Mouse (Mus musculus) CH12.LX (cell line): Measurements from ENCODE around the gene Pfn1. TPM values are rescaled to one million over a fixed set of nuclear protein-coding genes. Genes with fewer than 3 reads are reported as not detected.

Experiments
- CHD1 ChIP-seq: IDR thresholded peaks from 2 replicates; pipeline ENCODE4 v1.6.1; 2012; ENCODE audit warnings: low read depth, low read length, improper control_type of control experiment, inconsistent platforms
- EP300 ChIP-seq: IDR thresholded peaks from 2 replicates; pipeline ENCODE4 v1.6.1; 2011; ENCODE audit warnings: low read length, improper control_type of control experiment
- ETS1 ChIP-seq: conservative IDR thresholded peaks from 2 replicates; pipeline ENCODE4 v1.6.1; 2012; ENCODE audit warnings: low read depth, mild to moderate bottlenecking, inconsistent platforms, low read length, improper control_type of control experiment, moderate library complexity
- JUN ChIP-seq: IDR thresholded peaks from 2 replicates; pipeline ENCODE4 v1.6.1; 2011; ENCODE audit warnings: low read depth, mild to moderate bottlenecking, low read length, improper control_type of control experiment, moderate library complexity; ENCODE audit not compliant: insufficient read depth
- KAT2A ChIP-seq: IDR thresholded peaks from 2 replicates; pipeline ENCODE4 v1.6.1; 2012; ENCODE audit warnings: low read length, improper control_type of control experiment, inconsistent platforms; ENCODE audit not compliant: insufficient replicate concordance
- MAX ChIP-seq: IDR thresholded peaks from 2 replicates; pipeline ENCODE4 v1.6.1; 2011; ENCODE audit warnings: low read length, improper control_type of control experiment
- MEF2A ChIP-seq: IDR thresholded peaks from 2 replicates; pipeline ENCODE4 v1.6.1; 2014; ENCODE audit warnings: low read depth, mild to moderate bottlenecking, inconsistent platforms, low read length, improper control_type of control experiment, borderline replicate concordance
- MXI1 ChIP-seq: IDR thresholded peaks from 2 replicates; pipeline ENCODE4 v1.6.1; 2011; ENCODE audit warnings: mild to moderate bottlenecking, low read depth, low read length, improper control_type of control experiment
- NELFE ChIP-seq: IDR thresholded peaks from 2 replicates; pipeline ENCODE4 v1.6.1; 2011; ENCODE audit warnings: low read depth, low read length, improper control_type of control experiment
- NRF1 ChIP-seq: IDR thresholded peaks from 2 replicates; pipeline ENCODE4 v1.6.1; 2014; ENCODE audit warnings: low read depth, mild to moderate bottlenecking, inconsistent platforms, low read length, improper control_type of control experiment, moderate library complexity
- SMC3 ChIP-seq: IDR thresholded peaks from 2 replicates; pipeline ENCODE4 v1.6.1; 2011; ENCODE audit warnings: low read depth, low read length, improper control_type of control experiment
- USF1 ChIP-seq: IDR thresholded peaks from 2 replicates; pipeline ENCODE4 v1.6.1; 2014; ENCODE audit warnings: low read depth, mild to moderate bottlenecking, inconsistent platforms, low read length, improper control_type of control experiment
- ZC3H11A ChIP-seq: IDR thresholded peaks from 2 replicates; pipeline ENCODE4 v1.6.1; 2012; ENCODE audit warnings: low read depth, mild to moderate bottlenecking, inconsistent platforms, low read length, improper control_type of control experiment
- ZKSCAN1 ChIP-seq: IDR thresholded peaks from 2 replicates; pipeline ENCODE4 v1.6.1; 2012; ENCODE audit warnings: low read depth, inconsistent platforms, low read length, improper control_type of control experiment, borderline replicate concordance
- ZMIZ1 ChIP-seq: IDR thresholded peaks from 2 replicates; pipeline ENCODE4 v1.6.1; 2012; ENCODE audit warnings: low read depth, mild to moderate bottlenecking, inconsistent platforms, low read length, improper control_type of control experiment
- ZNF384 ChIP-seq: IDR thresholded peaks from 2 replicates; pipeline ENCODE4 v1.6.1; 2012; ENCODE audit warnings: low read depth, low read length, improper control_type of control experiment, inconsistent platforms
- polyA plus RNA-seq: library from polyadenylated mRNA; unstranded; fragments of >175 nt; gene quantifications from 2 replicates; pipeline ENCODE4 v1.2.1, GENCODE M21; 2012; ENCODE audit warnings: low read depth; ENCODE audit not compliant: insufficient read length
- total RNA-seq, 2 experiments: library from RNA; depleted of rRNA; stranded (reverse); fragments of 300-350 nt in 1 of 2; fragments of >200 nt in 1 of 2; gene quantifications; 2 replicates each; pipeline ENCODE4 v1.2.3; 2012 to 2014

Pfn1 gene
- total and polyA plus RNA-seq, 3 experiments = 844 to 2,624 (median 1,045) TPM

DNA sequence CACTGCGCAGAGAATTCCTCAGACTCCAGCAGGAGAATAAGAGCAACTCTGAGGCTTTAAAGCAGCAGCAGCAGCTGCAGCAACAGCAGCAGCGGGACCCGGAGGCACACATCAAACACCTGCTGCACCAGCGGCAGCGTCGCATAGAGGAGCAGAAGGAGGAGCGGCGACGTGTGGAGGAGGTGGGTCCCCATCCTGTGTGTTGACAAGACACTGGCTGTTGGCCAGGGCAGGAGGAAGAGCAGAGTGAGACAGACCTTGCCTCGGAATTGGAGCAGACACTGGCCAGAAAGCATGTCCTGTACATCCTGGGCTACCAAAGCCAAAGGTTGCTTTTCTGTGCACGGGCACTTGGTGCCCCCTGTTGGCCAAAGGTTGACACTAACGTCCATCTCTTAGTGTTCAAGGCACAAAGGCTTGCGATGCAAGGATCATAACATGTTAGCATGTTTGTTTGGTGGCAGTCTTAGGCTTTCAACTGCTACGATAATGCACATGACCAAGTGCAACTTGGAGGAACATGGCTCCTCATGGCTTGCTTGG lies 49.3 kb downstream of the Pfn1 start (continued):
- TF ChIP-seq USF1 = no peak
- TF ChIP-seq ETS1 = no peak
- peak; percentile 29; the same call in 1 of the 2 replicates for TF ChIP-seq MEF2A
- TF ChIP-seq MXI1 = no peak
- no peak for TF ChIP-seq JUN
- TF ChIP-seq SMC3 = peak; percentile 99
- TF ChIP-seq NELFE = peak; percentile 66; the same call in 1 of the 2 replicates
- peak; percentile 95 for TF ChIP-seq ZC3H11A
- 0 out of 2 replicates have a peak, but pooled peaks have one; percentile 12 for TF ChIP-seq MAX
- TF ChIP-seq EP300 = no peak
- TF ChIP-seq CHD1 = no peak
- TF ChIP-seq ZMIZ1 = no peak
- no peak for TF ChIP-seq ZKSCAN1
- peak; percentile 45; the same call in 1 of the 2 replicates for TF ChIP-seq ZNF384
- no peak for TF ChIP-seq NRF1
- no peak for TF ChIP-seq KAT2A

Other genes with a start within 250 kb of the Pfn1 start
Only the 20 nearest of the 25 such genes appear.
- gene Tm4sf5, start 149.4 kb downstream of the Pfn1 start, total RNA-seq (2012; rRNA removed) = 3.6 and 5.5 TPM in 2 replicates
- gene Tm4sf5, start 149.4 kb downstream of the Pfn1 start, total RNA-seq (2014; rRNA removed) = 8.8 and 11.7 TPM in 2 replicates
- gene Tm4sf5, start 149.4 kb downstream of the Pfn1 start, polyA plus RNA-seq = 24.5 and 32.5 TPM in 2 replicates
- gene Vmo1, start 140.0 kb downstream of the Pfn1 start, total RNA-seq (2012; rRNA removed) = 0.21 TPM in 1 of 2 replicates, not detected in the other
- 0.70 TPM in 1 of 2 replicates, not detected in the other for gene Vmo1, start 140.0 kb downstream of the Pfn1 start, total RNA-seq (2014; rRNA removed)
- 0.36 and 0.63 TPM in 2 replicates for gene Vmo1, start 140.0 kb downstream of the Pfn1 start, polyA plus RNA-seq
- gene Gltpd2, start 135.4 kb downstream of the Pfn1 start, total RNA-seq (2012; rRNA removed) = not detected in 2 replicates
- gene Gltpd2, start 135.4 kb downstream of the Pfn1 start, total RNA-seq (2014; rRNA removed) = not detected in 2 replicates
- gene Gltpd2, start 135.4 kb downstream of the Pfn1 start, polyA plus RNA-seq = 0.19 TPM in 1 of 2 replicates, not detected in the other
- gene Psmb6, start 129.3 kb downstream of the Pfn1 start, total RNA-seq (2012; rRNA removed) = 921 and 922 TPM in 2 replicates
- gene Psmb6, start 129.3 kb downstream of the Pfn1 start, total RNA-seq (2014; rRNA removed) = 749 and 831 TPM in 2 replicates
- gene Psmb6, start 129.3 kb downstream of the Pfn1 start, polyA plus RNA-seq = 779 and 831 TPM in 2 replicates
- not detected in 2 replicates for gene Gm40193, start 121.7 kb downstream of the Pfn1 start, total RNA-seq (2012; rRNA removed)
- gene Gm40193, start 121.7 kb downstream of the Pfn1 start, total RNA-seq (2014; rRNA removed) = not detected in 2 replicates
- not detected in 2 replicates for gene Gm40193, start 121.7 kb downstream of the Pfn1 start, polyA plus RNA-seq
- gene Pld2, start 114.6 kb downstream of the Pfn1 start, total RNA-seq (2012; rRNA removed) = 4.0 and 4.8 TPM in 2 replicates
- gene Pld2, start 114.6 kb downstream of the Pfn1 start, total RNA-seq (2014; rRNA removed) = 3.1 and 3.4 TPM in 2 replicates
- gene Pld2, start 114.6 kb downstream of the Pfn1 start, polyA plus RNA-seq = 6.6 and 6.7 TPM in 2 replicates
- gene Mink1, start 91.8 kb downstream of the Pfn1 start, total RNA-seq (2012; rRNA removed) = 24.3 and 31.2 TPM in 2 replicates
- gene Mink1, start 91.8 kb downstream of the Pfn1 start, total RNA-seq (2014; rRNA removed) = 11.6 and 15.0 TPM in 2 replicates
- 79.8 and 82.8 TPM in 2 replicates for gene Mink1, start 91.8 kb downstream of the Pfn1 start, polyA plus RNA-seq
- gene 4930544D05Rik, start 38.8 kb downstream of the Pfn1 start, total RNA-seq (2012; rRNA removed) = 0.17 TPM in 1 of 2 replicates, not detected in the other
- gene 4930544D05Rik, start 38.8 kb downstream of the Pfn1 start, total RNA-seq (2014; rRNA removed) = not detected in 2 replicates
- gene 4930544D05Rik, start 38.8 kb downstream of the Pfn1 start, polyA plus RNA-seq = not detected in 2 replicates
- gene Chrne, start 35.4 kb downstream of the Pfn1 start, total RNA-seq (2012; rRNA removed) = not detected in 2 replicates
- gene Chrne, start 35.4 kb downstream of the Pfn1 start, total RNA-seq (2014; rRNA removed) = not detected in 2 replicates
- not detected in 2 replicates for gene Chrne, start 35.4 kb downstream of the Pfn1 start, polyA plus RNA-seq
- gene Gp1ba, start 15.5 kb downstream of the Pfn1 start, total RNA-seq (2012; rRNA removed) = 0.25 TPM in 2 replicates
- not detected in 2 replicates for gene Gp1ba, start 15.5 kb downstream of the Pfn1 start, total RNA-seq (2014; rRNA removed)
- gene Gp1ba, start 15.5 kb downstream of the Pfn1 start, polyA plus RNA-seq = 0.84 and 1.1 TPM in 2 replicates
- 23.5 and 24.0 TPM in 2 replicates for gene Rnf167, start 7.4 kb downstream of the Pfn1 start, total RNA-seq (2012; rRNA removed)
- 24.1 and 25.5 TPM in 2 replicates for gene Rnf167, start 7.4 kb downstream of the Pfn1 start, total RNA-seq (2014; rRNA removed)
- gene Rnf167, start 7.4 kb downstream of the Pfn1 start, polyA plus RNA-seq = 28.0 and 31.7 TPM in 2 replicates
- 96.9 and 99.0 TPM in 2 replicates for gene Slc25a11, start 7.2 kb downstream of the Pfn1 start, total RNA-seq (2012; rRNA removed)
- 121 and 135 TPM in 2 replicates for gene Slc25a11, start 7.2 kb downstream of the Pfn1 start, total RNA-seq (2014; rRNA removed)
- 127 and 132 TPM in 2 replicates for gene Slc25a11, start 7.2 kb downstream of the Pfn1 start, polyA plus RNA-seq
- gene Eno3, start 2.6 kb upstream of the Pfn1 start, total RNA-seq (2012; rRNA removed) = 11.0 and 11.2 TPM in 2 replicates
- 22.9 and 23.0 TPM in 2 replicates for gene Eno3, start 2.6 kb upstream of the Pfn1 start, total RNA-seq (2014; rRNA removed)
- 26.4 and 27.5 TPM in 2 replicates for gene Eno3, start 2.6 kb upstream of the Pfn1 start, polyA plus RNA-seq
- gene Spag7, start 14.8 kb upstream of the Pfn1 start, total RNA-seq (2012; rRNA removed) = 96.3 and 105 TPM in 2 replicates
- 86.9 and 93.5 TPM in 2 replicates for gene Spag7, start 14.8 kb upstream of the Pfn1 start, total RNA-seq (2014; rRNA removed)
- 120 and 161 TPM in 2 replicates for gene Spag7, start 14.8 kb upstream of the Pfn1 start, polyA plus RNA-seq
- gene Camta2, start 33.5 kb upstream of the Pfn1 start, total RNA-seq (2012; rRNA removed) = 4.0 and 4.9 TPM in 2 replicates
- 0.70 and 1.0 TPM in 2 replicates for gene Camta2, start 33.5 kb upstream of the Pfn1 start, total RNA-seq (2014; rRNA removed)
- gene Camta2, start 33.5 kb upstream of the Pfn1 start, polyA plus RNA-seq = 13.3 and 17.0 TPM in 2 replicates
- 1.3 and 1.7 TPM in 2 replicates for gene Inca1, start 45.5 kb upstream of the Pfn1 start, total RNA-seq (2012; rRNA removed)
- 1.9 and 3.4 TPM in 2 replicates for gene Inca1, start 45.5 kb upstream of the Pfn1 start, total RNA-seq (2014; rRNA removed)
- gene Inca1, start 45.5 kb upstream of the Pfn1 start, polyA plus RNA-seq = 3.8 and 4.4 TPM in 2 replicates
- 36.9 and 38.0 TPM in 2 replicates for gene Kif1c, start 45.9 kb upstream of the Pfn1 start, total RNA-seq (2012; rRNA removed)
- 11.0 and 11.6 TPM in 2 replicates for gene Kif1c, start 45.9 kb upstream of the Pfn1 start, total RNA-seq (2014; rRNA removed)
- 31.7 and 32.3 TPM in 2 replicates for gene Kif1c, start 45.9 kb upstream of the Pfn1 start, polyA plus RNA-seq
- gene Zfp3, start 109.6 kb upstream of the Pfn1 start, total RNA-seq (2012; rRNA removed) = 3.1 and 3.5 TPM in 2 replicates
- 1.7 and 1.9 TPM in 2 replicates for gene Zfp3, start 109.6 kb upstream of the Pfn1 start, total RNA-seq (2014; rRNA removed)
- 2.0 and 2.5 TPM in 2 replicates for gene Zfp3, start 109.6 kb upstream of the Pfn1 start, polyA plus RNA-seq
- 0.17 and 0.30 TPM in 2 replicates for gene Scimp, start 157.9 kb upstream of the Pfn1 start, total RNA-seq (2012; rRNA removed)
- 0.21 and 1.2 TPM in 2 replicates for gene Scimp, start 157.9 kb upstream of the Pfn1 start, total RNA-seq (2014; rRNA removed)
- 0.53 and 0.79 TPM in 2 replicates for gene Scimp, start 157.9 kb upstream of the Pfn1 start, polyA plus RNA-seq
- gene Rabep1, start 190.1 kb upstream of the Pfn1 start, total RNA-seq (2012; rRNA removed) = 22.3 and 23.8 TPM in 2 replicates
- gene Rabep1, start 190.1 kb upstream of the Pfn1 start, total RNA-seq (2014; rRNA removed) = 26.1 and 33.4 TPM in 2 replicates
- gene Rabep1, start 190.1 kb upstream of the Pfn1 start, polyA plus RNA-seq = 28.3 and 34.7 TPM in 2 replicates